Mouse (Mus musculus): ENCODE measurements at regions not wholly inside any gene's neighbourhood (a gene's known extent, or its start where the extent isn't known, plus 50 kb on each side); places are given as distances from the start of the nearest gene placed in this dataset.

DNA sequence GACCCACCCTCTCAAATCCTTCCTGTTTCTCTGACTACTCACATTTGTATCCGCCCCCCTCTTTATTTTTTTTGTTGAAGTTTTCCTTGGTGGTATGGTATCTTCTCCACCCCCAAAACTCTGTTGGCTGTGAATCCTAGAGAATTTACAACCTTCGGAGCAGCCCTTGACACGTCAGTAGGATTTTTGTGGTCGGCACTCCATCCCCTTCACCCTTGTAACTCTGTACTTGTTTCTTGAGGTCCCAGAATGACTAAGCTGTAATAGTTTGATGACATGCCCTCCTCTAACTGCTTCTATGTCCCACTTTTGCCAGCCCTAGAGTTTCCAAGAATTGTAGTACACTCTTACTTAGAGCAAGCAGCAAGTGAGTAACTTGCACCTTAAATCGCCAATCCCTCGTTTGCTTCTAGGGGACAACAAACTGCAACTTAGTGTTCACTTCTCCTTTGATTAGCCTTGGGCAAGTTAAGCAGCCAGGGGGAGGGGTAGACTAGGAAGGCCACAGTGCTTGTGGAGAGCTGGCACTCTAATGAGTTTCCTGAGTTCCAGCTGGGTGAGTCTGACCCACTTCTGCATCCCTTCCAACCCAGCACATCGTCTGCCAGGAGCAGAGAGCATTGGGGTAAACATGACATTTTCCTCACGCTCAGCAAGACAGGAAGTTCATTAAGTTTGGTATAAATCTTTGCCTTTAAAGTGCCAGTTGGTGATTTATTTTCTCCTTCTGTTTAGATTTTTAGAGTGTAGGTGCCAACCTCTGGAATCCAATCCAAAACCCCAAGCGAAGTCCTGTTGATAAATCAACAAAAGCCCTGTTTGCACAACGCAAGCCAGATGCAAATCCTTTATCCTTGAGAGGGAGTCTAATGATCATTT is 118.7 kb downstream of the Foxa2 start:
- no peak for DNase-seq (ENCODE audit: low spot score in 2 of 2)

DNA sequence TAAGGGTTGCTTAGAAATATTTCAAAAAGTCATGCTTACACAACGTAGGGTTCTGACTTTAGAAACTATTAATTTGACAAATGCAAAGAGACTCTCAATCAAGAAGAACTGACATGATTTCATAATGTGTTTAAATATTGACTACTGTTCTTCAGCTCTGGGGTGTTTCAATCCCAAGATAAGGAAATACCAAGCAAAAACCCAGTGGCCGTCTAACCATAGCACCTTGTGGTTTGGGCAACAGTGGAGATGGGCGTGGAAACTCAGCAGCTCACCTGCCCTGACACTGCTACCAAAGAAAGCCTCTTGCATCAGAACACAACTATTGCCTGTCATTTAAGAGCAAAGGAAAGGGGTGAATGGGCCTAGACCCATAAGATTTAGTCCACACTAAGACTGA is 119.9 kb downstream of the Foxa2 start:
- no peak for DNase-seq (ENCODE audit: low spot score in 2 of 2)

DNA sequence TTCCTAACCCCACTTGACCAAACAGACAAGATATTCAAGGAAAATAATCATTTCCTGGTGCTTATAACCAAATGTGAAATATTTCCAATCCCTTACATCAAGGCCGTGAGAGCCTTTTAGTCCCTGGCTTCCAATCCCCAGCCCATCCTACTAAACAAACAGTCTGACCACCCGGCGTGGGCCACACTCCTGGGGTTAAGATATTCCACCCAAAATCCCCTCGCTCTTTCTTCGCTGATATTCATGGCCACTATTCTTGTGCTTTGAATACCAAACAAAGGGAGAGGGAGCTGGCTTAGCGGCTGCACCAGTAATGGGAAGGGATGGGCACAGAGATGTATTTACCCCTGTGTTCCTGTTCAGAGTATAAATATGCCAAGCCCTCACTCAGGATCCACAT is 139.4 kb downstream of the Foxa2 start:
- no peak for DNase-seq (ENCODE audit: low spot score in 2 of 2)

DNA sequence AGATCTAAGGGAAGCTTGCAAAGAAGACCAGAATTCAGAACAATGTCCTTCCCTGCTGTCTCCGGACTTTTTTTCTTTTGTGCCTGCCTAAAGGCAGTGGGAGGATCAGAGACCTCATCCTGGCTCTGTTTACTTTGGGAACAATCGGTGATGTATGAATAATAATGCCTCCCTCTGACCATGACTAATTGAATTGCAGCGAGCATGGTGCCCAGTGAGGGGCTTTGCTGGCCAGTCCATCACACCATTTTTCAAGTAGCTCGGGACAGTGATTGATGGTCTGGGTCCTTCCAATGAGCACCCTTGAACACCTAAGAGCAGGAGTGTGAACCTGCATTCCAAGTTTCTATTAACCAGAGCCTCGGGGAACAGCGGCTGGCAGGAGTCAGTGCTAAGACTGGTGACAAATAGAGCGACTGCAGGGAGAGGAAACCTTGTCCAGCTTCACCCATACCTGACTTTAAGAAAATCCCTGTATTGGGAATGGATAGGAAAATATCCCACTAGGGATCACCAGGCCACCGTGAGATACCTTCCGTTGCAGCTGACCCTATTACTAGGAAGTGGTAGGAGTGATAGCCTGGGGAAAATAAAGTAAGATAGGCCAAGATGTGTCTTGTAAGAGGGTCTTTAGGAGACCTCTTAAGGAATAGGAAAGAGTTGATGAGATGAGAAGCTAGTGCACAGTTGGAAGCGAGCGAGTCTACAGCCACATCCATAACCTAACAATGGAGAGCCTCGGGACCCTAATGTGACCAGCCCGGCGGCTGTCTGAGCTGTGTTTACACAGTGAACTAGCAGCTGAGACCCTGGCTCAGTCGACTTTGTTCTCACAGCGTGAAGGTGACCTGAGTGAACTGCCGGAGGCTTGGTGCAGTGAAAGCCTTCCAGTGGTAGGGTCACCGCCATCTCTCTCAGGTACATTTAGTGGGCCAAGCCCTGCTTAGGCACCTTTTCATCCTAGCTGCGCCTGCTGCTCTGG is 140.7 kb downstream of the Foxa2 start:
- DNase-seq (ENCODE audit: low spot score in 2 of 2), result no peak

DNA sequence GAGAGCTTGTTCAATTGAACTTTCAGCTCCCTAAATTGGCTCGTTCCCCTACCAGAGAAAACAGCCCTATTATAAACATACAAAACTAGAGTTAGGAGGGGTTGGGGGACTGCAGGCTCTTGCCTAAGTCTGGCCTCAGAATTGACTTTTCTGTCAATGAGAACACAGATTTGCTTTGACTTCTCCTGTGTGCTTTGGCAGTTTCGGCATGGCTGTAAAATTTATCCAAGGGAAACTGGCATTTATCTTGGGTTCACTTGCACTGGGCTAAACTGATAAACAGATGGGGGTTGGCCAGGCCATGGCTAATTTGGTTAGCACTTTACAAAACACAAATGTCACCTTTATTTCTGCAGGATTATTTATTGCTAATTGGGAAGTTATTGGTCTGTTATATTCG is 141.7 kb downstream of the Foxa2 start:
- DNase-seq (ENCODE audit: low spot score in 2 of 2), result no peak

DNA sequence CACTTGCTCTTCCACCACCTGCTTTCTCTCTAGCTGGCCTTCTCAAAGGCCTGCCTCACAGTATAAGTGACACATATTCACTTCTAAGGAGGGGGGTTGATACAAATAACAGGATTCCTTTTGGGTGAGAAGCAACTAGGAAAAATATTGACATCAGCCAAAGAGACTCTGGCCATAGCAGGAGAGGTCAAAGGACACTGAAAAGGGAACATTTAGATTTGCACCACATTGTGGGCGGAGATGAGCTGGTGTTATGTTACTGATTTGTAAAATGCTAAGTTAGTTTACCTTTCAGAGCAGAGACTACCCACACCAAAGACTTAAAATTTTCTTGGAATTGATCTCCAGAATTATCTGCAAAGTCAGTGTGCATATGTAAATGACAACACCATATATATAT is 147.5 kb downstream of the Foxa2 start:
- DNase-seq (ENCODE audit: low spot score in 2 of 2), result no peak

DNA sequence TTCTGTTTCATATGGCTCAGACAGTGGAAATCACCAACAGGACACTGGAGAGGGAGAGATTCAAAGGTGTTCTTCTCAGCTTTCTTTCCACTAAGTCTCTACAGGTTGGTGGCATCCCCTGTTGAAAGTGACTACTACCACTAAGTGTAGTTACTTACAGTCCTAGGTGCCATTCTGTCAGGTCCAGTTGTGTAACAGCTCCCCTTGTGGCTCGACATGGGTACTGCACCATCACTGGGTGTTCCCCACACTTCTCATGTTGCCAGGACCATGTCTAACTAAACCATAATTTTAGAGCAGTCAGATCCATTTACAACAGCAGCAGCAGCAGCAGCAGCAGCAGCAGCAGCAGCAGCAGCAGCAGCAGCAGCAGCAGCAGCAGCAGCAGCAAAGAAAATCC is 151.1 kb downstream of the Foxa2 start:
- DNase-seq (ENCODE audit: low spot score in 2 of 2), result peak; percentile 45 to 52

DNA sequence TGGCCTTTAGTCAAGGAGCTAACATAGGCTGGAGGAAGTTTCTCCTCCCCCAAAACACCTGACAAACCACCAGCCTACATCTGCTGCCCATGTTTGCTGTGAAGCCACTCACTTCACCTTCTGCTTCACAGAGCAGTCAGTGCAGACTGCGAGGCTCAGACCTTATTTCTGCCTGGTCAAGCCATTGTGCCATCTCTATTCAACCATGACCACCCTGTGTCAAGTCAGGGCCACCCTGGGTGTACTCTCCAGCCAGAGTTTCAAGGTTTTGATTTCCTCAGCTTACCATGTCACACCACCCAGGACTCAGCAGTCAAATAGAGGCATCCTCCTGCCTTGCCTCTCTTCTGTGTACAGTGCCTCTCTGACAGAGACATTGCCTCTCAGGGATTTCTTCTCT is 152.6 kb downstream of the Foxa2 start:
- DNase-seq (ENCODE audit: low spot score in 2 of 2), result no peak

DNA sequence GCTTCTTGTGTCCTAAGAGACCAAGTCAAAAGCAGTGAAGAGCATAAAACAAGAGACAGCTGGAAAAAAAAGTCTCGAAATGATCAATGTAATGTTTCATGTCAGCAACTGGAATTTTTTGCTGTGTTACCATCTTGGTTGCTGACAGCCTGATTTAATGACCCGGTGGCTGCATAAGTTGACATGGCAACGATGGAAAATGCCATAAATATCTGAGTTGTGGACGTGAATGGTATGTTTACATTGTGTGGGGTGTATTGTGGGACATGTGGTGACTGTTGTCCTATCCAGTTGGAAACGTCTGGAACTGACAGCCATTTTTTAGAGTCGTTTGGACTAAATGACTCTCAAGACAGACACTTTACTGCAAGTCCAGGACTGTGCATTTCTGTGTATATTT is 160.6 kb downstream of the Foxa2 start:
- DNase-seq (ENCODE audit: low spot score in 2 of 2), result no peak

DNA sequence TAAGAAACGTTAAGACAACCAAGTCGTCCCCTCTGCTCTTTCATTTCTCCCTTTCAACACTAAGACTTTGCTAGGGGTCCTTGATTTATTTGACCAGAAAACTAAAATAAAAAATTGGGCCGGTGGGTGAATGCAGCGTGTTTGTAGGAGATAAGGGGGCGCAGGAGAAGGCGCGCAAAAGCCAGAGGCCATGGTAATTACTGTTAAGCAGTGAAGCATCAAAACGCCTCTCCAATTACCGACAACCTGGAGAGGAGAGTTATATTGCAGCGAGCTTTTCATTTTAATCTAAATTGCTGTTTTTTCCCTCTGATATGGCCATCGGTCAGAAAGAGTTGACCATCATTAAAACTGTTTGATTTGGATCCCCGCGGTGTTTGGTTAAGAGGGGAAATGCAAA is 168.9 kb downstream of the Foxa2 start:
- no peak for DNase-seq (ENCODE audit: low spot score in 2 of 2)

DNA sequence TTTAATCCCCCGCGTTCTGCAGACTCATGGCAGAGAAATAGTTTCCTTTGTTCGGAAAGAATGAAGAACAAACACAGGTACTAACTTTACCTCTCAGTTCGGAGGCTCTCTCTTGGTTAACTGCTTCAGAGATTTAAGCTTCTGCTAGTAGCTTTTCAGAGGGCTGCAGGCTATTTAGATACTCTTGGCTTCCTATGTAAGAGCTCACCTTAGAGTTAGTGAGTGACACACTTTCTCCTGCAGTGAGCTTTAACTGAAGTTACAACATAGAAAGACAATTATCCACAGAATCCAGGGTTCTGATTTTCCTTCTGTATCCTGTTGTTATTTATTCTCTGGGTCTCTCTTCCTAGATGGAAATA is 169.2 kb downstream of the Foxa2 start:
- no peak for DNase-seq (ENCODE audit: low spot score in 2 of 2)

DNA sequence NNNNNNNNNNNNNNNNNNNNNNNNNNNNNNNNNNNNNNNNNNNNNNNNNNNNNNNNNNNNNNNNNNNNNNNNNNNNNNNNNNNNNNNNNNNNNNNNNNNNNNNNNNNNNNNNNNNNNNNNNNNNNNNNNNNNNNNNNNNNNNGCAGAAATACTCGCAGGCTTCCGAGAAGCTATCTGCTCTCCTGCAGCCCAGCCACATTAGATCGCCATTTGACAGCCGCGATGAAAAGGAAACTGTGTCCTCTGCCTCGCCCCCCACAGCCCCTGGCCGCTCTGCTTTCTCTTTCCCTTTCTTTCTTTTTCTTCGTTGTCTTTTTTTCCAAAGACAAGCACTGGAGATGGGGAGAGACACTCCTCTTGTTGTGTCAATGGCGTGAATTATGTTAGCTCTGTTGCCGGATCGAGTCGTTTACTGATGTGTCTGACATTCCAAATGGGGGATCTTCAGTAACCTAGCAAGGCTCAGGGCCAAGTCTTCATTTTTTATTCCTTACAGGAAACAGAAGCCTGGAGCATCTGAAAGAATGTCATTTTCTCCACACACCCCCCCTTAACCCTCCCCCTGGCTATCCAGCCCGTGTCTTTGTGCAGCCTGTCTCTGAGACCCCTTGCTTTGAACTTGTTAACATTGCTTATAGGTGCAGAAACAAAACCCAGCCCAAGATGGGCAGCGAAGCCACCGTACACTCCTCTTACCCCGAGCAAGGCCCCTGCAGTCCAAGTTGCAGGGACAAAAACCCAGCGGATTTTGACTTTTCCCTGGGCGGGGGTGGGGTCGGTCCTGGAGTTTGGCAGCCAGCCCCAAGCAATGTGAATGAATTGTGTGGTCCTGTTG is 169.8 kb downstream of the Foxa2 start:
- no peak for DNase-seq (ENCODE audit: low spot score in 2 of 2)

DNA sequence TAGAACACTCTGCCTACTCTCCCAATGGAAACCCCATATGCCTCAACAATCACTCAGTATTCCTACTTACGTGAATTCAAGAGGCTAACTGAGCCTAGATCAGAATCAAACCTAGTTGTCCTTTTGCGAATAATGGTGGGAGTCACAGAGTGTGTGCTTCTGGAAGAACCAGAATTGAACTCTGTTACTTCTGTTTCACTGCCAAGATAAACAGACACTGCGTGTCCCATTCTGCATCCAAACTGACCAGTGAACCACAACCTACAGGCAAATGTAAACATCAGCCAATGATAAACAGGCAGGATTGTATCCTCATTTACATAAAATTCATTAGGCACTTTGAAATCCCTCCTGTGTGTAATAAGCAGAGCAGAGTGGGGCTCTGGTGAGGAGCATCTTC is 173.8 kb downstream of the Foxa2 start:
- DNase-seq (ENCODE audit: low spot score in 2 of 2), result no peak

DNA sequence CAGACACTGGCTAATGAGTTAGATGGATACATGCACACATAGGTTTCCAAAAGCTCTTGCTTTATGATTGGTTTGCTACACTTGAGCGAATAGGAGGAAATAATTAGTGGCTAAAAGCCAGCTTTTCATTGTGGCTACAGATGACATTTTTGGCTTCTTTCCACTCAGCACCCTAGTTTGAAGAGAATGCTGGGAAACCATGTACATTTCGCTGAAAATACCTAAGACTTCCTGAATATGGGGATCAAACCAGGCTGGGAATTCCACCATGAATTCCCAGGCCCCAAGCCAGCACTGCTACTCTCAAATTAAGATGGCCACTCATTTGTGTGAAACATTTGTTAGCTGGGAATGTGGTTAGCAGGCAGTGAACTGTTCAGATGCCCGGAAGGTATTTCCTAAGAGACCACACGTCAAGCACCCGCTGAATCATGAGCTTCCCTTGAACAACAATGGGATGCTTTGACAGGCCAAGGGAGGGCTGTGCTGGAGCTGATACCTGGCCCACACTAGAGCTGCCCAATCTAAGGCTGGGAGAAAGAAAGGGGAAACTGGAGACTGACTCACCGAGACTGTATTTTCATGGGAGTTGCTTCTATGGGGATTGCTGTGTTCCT is 195.5 kb downstream of the Foxa2 start:
- no peak for DNase-seq (ENCODE audit: low spot score in 2 of 2)

DNA sequence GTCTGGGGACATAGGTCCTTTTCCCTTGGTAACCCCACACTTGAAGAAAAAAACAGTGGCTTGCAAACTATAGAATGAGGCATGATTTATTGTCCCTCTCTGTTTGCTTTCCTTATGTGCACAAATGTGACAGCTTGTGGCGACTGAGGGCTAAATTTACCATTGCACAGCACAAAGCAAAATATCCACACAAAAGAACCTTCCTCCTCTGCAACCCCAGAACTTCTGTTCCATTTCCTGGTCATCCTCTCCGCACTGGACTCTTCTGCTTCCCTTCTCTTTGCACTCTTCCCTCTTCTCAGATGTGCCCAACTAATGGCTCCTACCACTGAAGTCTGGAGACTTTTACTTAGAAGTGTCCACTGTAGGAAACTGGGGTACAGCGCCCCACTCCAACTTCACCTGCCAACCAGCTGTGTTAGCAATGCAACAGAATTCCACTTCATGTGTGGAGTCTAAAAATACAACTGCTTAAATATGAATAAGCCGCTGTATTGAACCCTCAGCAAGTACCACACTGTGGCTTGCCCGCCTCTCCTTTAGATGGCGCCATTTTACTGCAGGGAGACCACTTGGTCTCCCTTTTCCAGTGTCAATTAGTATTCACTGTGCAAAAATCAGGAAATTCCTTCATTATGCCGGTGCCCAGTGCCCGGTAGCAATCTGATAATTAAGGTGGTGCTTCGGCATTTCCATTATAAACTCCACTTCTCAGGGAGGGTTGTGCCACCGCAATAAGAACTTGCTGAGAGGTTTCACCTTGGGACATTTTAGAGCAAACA is 199.6 kb downstream of the Foxa2 start:
- DNase-seq (ENCODE audit: low spot score in 2 of 2), result peak in 1 of 2 experiments; percentile 21

DNA sequence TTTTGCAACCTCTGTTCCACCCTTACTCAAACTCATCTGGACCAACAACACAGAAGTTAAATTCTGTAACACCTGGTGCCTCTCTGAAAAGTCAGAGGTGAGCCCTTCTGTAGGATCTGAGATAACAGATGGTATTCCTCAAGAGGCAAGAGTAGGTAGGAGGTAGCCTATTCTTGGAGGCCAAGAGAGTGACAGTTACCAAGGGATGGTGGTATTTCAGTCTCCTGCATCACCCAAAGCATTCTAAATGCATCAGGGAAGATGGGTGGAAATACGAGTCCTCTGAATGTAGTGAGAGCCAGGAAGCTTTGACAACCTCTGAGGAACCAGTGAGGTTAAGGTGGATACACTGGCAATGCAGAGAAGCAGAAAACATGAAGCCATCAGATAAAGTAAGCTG is 201.5 kb downstream of the Foxa2 start:
- no peak for DNase-seq (ENCODE audit: low spot score in 2 of 2)

DNA sequence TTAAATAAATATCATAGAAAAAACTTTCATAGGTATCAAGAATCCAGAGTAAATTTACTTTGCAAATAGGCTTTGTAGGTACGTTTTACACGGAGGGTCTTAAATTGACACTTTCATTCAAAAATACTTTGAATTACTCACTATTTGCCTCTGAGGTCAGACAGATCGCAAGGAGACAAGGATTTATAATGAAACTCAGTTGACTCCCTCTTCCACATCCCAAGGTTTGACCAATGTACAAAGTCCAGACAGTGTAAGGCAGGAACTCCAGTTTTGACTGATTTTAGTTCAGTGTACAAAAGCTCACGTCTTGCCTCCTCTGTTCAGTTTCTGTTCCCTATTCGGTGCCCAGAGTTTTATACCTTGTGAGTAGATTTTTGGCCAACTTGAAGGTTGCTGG is 205.8 kb downstream of the Foxa2 start:
- DNase-seq (ENCODE audit: low spot score in 2 of 2), result no peak

DNA sequence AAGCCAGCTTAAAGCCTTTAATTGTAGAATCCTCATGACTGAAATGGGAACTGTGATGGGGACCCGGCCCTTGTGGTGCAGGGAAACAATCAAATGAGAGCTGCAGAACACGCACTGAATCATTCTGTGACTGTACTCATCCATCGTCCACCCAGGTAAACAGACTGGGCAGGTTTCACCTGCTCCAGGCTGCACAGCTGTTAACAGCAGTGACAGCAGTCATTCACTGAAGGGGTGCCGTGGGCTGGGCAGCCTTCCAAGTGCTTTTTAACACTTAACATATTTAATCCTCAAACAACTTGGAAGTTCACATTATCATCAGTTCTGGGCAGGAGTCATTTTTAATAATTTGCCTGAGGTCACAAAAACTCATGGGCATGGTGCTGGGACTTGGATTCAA is 208.2 kb downstream of the Foxa2 start:
- no peak for DNase-seq (ENCODE audit: low spot score in 2 of 2)

DNA sequence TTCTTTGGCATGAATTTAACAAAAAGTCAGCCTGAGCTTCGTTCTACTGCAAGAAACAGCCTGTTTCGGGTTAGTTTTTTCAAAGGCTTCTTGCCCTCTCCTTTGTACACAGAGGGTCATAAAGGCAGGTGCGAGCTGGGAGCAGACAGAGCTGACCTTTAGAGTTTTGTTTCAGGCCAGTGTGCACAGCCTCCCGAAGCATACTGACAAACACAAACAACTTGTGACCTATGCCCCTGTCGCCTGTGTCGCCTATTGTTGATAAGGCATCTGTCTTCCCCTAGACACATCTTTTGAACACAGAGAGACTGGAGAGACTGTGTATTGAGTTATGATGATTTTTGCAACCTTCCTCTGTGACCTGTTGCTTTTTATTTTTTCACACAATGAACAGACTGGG is 216.2 kb downstream of the Foxa2 start:
- DNase-seq (ENCODE audit: low spot score in 2 of 2), result no peak

DNA sequence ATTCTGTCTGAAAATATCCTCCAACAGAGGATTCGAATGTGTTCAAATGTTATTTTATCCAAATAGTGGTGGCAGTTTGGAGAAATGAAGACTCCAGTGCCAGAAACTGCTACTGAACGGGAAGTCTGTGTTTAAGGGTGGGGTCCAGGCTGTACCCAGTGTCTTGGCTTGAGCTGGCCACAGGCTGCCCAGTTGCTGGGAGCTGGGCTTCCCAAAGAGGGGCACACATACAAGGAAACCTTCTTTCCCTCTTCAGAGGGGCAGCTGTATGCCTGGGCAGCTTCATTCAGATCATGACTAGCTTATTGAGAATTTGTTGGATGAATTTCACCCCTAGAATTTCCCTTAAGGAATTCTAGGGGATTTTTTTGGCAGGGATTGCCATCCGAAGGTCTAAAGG is 229.8 kb downstream of the Foxa2 start:
- no peak for DNase-seq (ENCODE audit: low spot score in 2 of 2)

Measured in adrenal gland, adult 18-20 months (tissue).